Mouse (Mus musculus): ENCODE measurements around the gene Gdf11. TPM values are rescaled to one million over a fixed set of nuclear protein-coding genes. Genes with fewer than 3 reads are reported as not detected.

Gene Gdf11
- polyA plus RNA-seq, 1 experiment = 17.4 TPM

GRCm38 (mm10) chr10:128929638-128930378 is 38.3 kb upstream of the Gdf11 start:
- DNase-seq (ENCODE audit: low read depth) = peak; percentile 68
- TF ChIP-seq CTCF (IDR thresholded peaks at IDR 0.05; ENCODE audit: borderline replicate concordance, extremely low read depth, insufficient read depth, insufficient read length) = no peak
- TF ChIP-seq POLR2A (IDR thresholded peaks at IDR 0.05; ENCODE audit: borderline replicate concordance, extremely low read depth, insufficient read depth, insufficient read length, poor library complexity, severe bottlenecking) = no peak

GRCm38 (mm10) chr10:128928356-128928755 is 36.8 kb upstream of the Gdf11 start:
- TF ChIP-seq CTCF (IDR thresholded peaks at IDR 0.05; ENCODE audit: borderline replicate concordance, extremely low read depth, insufficient read depth, insufficient read length) (no peak), POLR2A (IDR thresholded peaks at IDR 0.05; ENCODE audit: borderline replicate concordance, extremely low read depth, insufficient read depth, insufficient read length, poor library complexity, severe bottlenecking) (no peak)
- DNase-seq (ENCODE audit: low read depth) = peak; percentile 54

- TF ChIP-seq CTCF (IDR thresholded peaks at IDR 0.05; ENCODE audit: borderline replicate concordance, extremely low read depth, insufficient read depth, insufficient read length) (no peak), POLR2A (IDR thresholded peaks at IDR 0.05; ENCODE audit: borderline replicate concordance, extremely low read depth, insufficient read depth, insufficient read length, poor library complexity, severe bottlenecking) (no peak)
- no peak for DNase-seq (ENCODE audit: low read depth)
Measured at GRCm38 (mm10) chr10:128923935-128924334, 32.4 kb upstream of the Gdf11 start, which contains the start of gene Bloc1s1. Gene Bloc1s1 (minus strand): TSS chr10:128924035.

- peak; percentile 97 for DNase-seq (ENCODE audit: low read depth)
- TF ChIP-seq CTCF (IDR thresholded peaks at IDR 0.05; ENCODE audit: borderline replicate concordance, extremely low read depth, insufficient read depth, insufficient read length) = 0 out of 2 replicates have a peak, but pooled peaks have one; percentile 14
- peak; percentile 24; the same call in 1 of the 2 replicates for TF ChIP-seq POLR2A (IDR thresholded peaks at IDR 0.05; ENCODE audit: borderline replicate concordance, extremely low read depth, insufficient read depth, insufficient read length, poor library complexity, severe bottlenecking)
Measured at GRCm38 (mm10) chr10:128923013-128923691, 31.6 kb upstream of the Gdf11 start.

GRCm38 (mm10) chr10:128922822-128923012 is 31.2 kb upstream of the Gdf11 start, which contains the start of gene Rdh5:
Gene Rdh5 (minus strand): TSS chr10:128922888.
- TF ChIP-seq CTCF (IDR thresholded peaks at IDR 0.05; ENCODE audit: borderline replicate concordance, extremely low read depth, insufficient read depth, insufficient read length) (no peak), POLR2A (IDR thresholded peaks at IDR 0.05; ENCODE audit: borderline replicate concordance, extremely low read depth, insufficient read depth, insufficient read length, poor library complexity, severe bottlenecking) (no peak)
- no peak for DNase-seq (ENCODE audit: low read depth)

- no peak for TF ChIP-seq POLR2A (IDR thresholded peaks at IDR 0.05; ENCODE audit: borderline replicate concordance, extremely low read depth, insufficient read depth, insufficient read length, poor library complexity, severe bottlenecking)
- TF ChIP-seq CTCF (IDR thresholded peaks at IDR 0.05; ENCODE audit: borderline replicate concordance, extremely low read depth, insufficient read depth, insufficient read length) = no peak
- no peak for DNase-seq (ENCODE audit: low read depth)
Measured at GRCm38 (mm10) chr10:128921883-128922821, 30.6 kb upstream of the Gdf11 start.

GRCm38 (mm10) chr10:128921251-128921650 is 29.7 kb upstream of the Gdf11 start:
- no peak for DNase-seq (ENCODE audit: low read depth)
- TF ChIP-seq CTCF (IDR thresholded peaks at IDR 0.05; ENCODE audit: borderline replicate concordance, extremely low read depth, insufficient read depth, insufficient read length) (no peak), POLR2A (IDR thresholded peaks at IDR 0.05; ENCODE audit: borderline replicate concordance, extremely low read depth, insufficient read depth, insufficient read length, poor library complexity, severe bottlenecking) (no peak)

- no peak for DNase-seq (ENCODE audit: low read depth)
Measured at GRCm38 (mm10) chr10:128920736-128921161, 29.2 kb upstream of the Gdf11 start.

GRCm38 (mm10) chr10:128919966-128920365 is 28.4 kb upstream of the Gdf11 start:
- DNase-seq (ENCODE audit: low read depth) = no peak
- TF ChIP-seq CTCF (IDR thresholded peaks at IDR 0.05; ENCODE audit: borderline replicate concordance, extremely low read depth, insufficient read depth, insufficient read length) (no peak), POLR2A (IDR thresholded peaks at IDR 0.05; ENCODE audit: borderline replicate concordance, extremely low read depth, insufficient read depth, insufficient read length, poor library complexity, severe bottlenecking) (no peak)

More at GRCm38 (mm10) chr10:128920736-128921161, 29.2 kb upstream of the Gdf11 start:
- TF ChIP-seq POLR2A (IDR thresholded peaks at IDR 0.05; ENCODE audit: borderline replicate concordance, extremely low read depth, insufficient read depth, insufficient read length, poor library complexity, severe bottlenecking) = no peak
- no peak for TF ChIP-seq CTCF (IDR thresholded peaks at IDR 0.05; ENCODE audit: borderline replicate concordance, extremely low read depth, insufficient read depth, insufficient read length)

- DNase-seq (ENCODE audit: low read depth) = peak; percentile 53
- TF ChIP-seq CTCF (IDR thresholded peaks at IDR 0.05; ENCODE audit: borderline replicate concordance, extremely low read depth, insufficient read depth, insufficient read length) = no peak
- no peak for TF ChIP-seq POLR2A (IDR thresholded peaks at IDR 0.05; ENCODE audit: borderline replicate concordance, extremely low read depth, insufficient read depth, insufficient read length, poor library complexity, severe bottlenecking)
Measured at GRCm38 (mm10) chr10:128919203-128919631, 27.7 kb upstream of the Gdf11 start.

GRCm38 (mm10) chr10:128918246-128918645 is 26.7 kb upstream of the Gdf11 start:
- no peak for DNase-seq (ENCODE audit: low read depth)
- no peak for TF ChIP-seq CTCF (IDR thresholded peaks at IDR 0.05; ENCODE audit: borderline replicate concordance, extremely low read depth, insufficient read depth, insufficient read length)
- no peak for TF ChIP-seq POLR2A (IDR thresholded peaks at IDR 0.05; ENCODE audit: borderline replicate concordance, extremely low read depth, insufficient read depth, insufficient read length, poor library complexity, severe bottlenecking)

All from brain, embryonic 14.5 days (tissue).